Mouse (Mus musculus): Measurements from ENCODE around the gene Gm13889. TPM values are rescaled to one million over a fixed set of nuclear protein-coding genes. Genes with fewer than 3 reads are reported as not detected.

Gm13889 gene
- 10 to 100 TPM; 44.4 to 49.5 TPM for total RNA-seq (2021)
- long read RNA-seq, transcript Gm13889-201 (1 exons, 1,386 nt): major isoform, 47 of 47 reads
- long read RNA-seq, partial matches to known transcripts: 0 of 47 reads
- long read RNA-seq, other reads (novel, unspliced or antisense): 0 of 47 reads

DNA sequence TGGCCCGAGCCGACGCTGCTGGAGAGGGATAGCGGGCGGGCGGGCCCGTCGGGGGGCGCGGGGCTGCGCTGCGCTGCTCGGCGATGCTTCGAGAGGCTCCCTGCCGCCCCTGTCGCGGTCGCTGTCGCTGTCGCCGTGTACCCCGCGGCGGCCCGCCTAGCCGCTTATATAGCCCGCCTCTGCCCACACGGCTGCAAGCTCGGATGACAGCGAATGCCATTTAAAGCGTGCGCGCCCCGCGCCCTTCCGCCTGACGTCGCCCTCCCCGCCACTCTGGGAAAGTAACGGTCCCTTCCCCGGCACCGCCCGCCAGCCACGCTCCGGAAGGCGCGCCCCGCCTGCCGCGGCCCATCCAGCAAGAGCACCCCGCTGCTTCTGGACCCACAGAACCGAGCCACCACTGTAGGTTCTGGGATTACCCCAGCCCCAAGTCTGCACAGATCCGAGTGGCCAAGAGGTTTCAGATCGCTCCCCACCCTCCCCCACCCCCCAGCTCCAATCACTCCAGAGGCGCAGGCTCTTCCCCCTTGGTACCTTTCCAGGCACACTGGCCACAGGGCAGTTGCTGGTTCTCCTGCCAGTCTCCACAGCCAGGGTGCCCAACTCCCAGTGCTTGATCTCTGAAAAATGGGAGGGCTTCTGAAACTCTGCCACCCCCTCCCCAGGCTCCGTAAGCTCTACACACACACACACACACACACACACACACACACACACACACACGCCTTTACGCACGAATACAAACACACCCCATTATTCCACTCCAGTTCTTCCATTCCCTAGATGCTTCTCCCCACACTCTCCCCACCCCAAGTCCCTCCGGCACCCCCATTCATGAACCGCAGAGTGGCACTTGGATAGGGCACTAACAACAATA lies at the start of gene Gm13889:
TSS of gene Gm13889 (minus strand) at position 294 of the 877 bp plus-strand sequence.
- DNase-seq (ENCODE audit: low spot score in 2 of 2): peak; percentile 85 to 89

- DNase-seq (ENCODE audit: low spot score in 2 of 2): peak; percentile 95 to 98
These were observed 45.3 kb upstream of the Gm13889 start for GRCm38 (mm10) chr2:94002331-94002730.

DNA sequence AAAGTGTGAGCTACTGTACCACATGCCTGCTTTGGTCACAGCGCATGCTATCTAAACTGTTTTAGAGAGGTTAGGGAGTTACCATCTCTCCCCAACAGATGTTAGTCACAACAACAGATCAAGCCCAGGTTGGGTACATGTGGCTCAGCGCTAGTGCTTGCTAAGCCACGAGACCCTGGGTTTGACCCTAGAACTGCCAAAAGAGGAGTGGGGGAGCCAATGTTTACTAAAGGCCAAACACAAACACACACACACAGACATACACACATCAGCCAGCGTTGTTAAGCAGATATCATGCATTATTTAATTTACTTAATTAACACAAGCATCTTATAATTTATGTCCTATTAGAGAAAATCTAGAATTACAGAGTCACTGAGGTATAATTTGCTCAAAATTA lies 44.9 kb upstream of the Gm13889 start:
- DNase-seq (ENCODE audit: low spot score in 2 of 2): no peak

DNA sequence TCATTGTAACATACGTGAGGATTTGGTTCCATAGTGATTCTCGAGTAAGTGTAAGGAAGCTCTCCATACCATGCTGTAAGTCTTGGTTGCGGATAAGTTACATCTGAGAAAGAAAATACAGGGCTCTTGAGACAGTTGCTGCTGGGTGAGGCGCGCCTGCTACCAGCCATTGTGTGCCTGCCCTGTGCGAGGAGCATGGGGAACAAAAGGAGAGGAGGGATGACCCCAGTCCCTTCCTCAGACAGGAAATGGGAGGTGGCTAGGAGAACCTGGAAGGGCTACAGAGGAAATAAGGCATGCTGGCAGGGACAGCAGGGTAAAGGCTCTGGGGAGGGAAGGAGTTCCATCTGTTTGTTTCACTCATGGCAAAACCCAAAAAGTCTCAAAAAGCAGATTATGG lies 44.4 kb upstream of the Gm13889 start:
- DNase-seq (ENCODE audit: low spot score in 2 of 2): no peak

GRCm38 (mm10) chr2:93996254-93996653 lies 39.3 kb upstream of the Gm13889 start, which contains the start of gene Gm27027:
TSS of gene Gm27027 (minus strand) at chr2:93996354.
- DNase-seq (ENCODE audit: low spot score in 2 of 2): no peak

- no peak for DNase-seq (ENCODE audit: low spot score in 2 of 2)
These were observed 35.8 kb upstream of the Gm13889 start for GRCm38 (mm10) chr2:93992810-93993209.

- no peak for DNase-seq (ENCODE audit: low spot score in 2 of 2)
These were observed 35.3 kb upstream of the Gm13889 start for GRCm38 (mm10) chr2:93992259-93992658.

- DNase-seq (ENCODE audit: low spot score in 2 of 2): no peak
These were observed 34.3 kb upstream of the Gm13889 start for GRCm38 (mm10) chr2:93991336-93991735.

DNA sequence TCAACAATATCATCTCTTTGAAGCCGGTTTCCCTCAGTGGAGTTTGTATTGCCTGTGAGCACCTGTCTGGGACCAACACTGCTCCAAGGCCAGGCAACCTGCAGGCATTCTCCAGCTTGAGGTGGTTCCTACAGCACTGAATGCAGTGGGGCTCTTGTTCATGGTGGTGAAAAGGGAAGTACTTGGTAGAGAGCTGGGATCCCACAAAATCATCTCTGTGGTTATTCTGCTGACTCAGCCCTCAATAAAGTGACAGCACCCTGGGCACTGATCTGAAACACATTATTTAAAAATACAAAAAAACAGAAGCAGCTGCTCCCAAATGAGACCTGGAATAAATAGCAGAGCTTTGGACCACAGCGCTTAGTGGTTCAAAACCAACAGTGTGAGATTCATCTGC lies 31.4 kb upstream of the Gm13889 start:
- no peak for DNase-seq (ENCODE audit: low spot score in 2 of 2)

- DNase-seq (ENCODE audit: low spot score in 2 of 2): no peak
These were observed 25.6 kb upstream of the Gm13889 start for GRCm38 (mm10) chr2:93982457-93983235.

- no peak for DNase-seq (ENCODE audit: low spot score in 2 of 2)
These were observed 22.5 kb upstream of the Gm13889 start for GRCm38 (mm10) chr2:93979249-93980120.

GRCm38 (mm10) chr2:93976436-93977252 lies 19.6 kb upstream of the Gm13889 start:
- peak; percentile 55 to 62 for DNase-seq (ENCODE audit: low spot score in 2 of 2)

DNA sequence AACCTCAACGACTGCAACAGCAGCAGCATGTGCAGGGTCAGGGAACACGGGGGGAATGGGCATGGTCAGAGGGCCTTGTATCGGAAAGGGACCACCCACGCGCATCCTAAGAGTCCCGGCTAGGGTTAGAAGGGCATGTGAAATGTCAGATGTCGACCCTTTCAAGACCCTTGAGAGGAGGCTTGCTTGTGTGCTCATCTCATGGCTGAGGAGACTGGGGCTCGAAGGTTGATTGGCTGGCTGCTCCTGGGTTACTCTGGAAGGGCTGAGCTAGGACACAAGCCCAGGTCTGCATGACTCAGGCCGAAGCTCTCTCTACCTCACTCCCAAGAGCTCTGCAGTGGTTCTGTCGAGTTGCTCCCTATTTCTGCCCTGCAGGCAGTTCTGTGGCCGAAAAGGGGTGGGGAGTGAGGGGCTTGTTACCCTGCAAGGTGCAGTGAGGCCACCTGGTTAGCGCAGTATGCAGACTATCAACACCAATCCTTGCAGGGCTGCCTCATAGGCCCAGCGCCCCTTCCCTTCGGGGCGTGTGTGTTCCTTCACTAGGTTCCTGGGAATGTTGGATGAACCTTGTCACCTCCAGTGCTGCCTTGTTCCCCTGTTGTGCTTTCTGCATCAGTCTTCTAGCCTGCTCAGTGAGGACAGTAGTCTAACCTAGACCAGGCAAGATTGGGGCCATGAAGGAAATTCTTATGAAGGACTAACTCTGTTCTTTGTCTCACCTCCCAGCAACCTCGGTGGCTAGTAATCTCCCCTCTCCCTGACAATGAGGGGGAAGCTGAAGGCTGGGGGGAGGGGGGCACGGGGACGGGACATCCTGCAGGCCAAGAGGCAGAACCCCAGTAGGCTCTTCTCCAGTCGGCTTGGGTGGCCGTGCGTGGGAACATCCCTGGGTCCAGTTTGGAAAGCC lies 18.8 kb upstream of the Gm13889 start:
- no peak for DNase-seq (ENCODE audit: low spot score in 2 of 2)

- no peak for DNase-seq (ENCODE audit: low spot score in 2 of 2)
These were observed 18.0 kb upstream of the Gm13889 start for GRCm38 (mm10) chr2:93975041-93975440.

DNA sequence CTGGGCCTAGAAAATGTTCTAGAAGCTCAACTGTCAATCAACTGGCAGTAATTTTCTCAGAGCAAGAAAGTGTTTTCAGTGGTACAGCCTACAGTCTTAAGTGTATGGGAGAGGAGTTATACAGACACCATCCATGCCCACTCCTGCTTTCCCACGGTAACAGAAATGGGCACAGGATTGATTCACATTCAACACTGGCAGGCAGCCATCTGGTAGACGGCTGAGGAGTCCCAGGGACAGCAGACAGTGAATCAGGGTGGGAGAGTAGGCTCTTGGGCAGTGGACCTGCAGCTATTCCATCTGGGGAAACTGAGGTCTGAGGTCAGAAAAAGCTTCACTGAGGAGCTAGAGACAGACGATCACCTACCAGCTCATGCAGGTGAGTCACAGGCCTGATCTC lies 14.6 kb upstream of the Gm13889 start:
- DNase-seq (ENCODE audit: low spot score in 2 of 2): no peak

DNA sequence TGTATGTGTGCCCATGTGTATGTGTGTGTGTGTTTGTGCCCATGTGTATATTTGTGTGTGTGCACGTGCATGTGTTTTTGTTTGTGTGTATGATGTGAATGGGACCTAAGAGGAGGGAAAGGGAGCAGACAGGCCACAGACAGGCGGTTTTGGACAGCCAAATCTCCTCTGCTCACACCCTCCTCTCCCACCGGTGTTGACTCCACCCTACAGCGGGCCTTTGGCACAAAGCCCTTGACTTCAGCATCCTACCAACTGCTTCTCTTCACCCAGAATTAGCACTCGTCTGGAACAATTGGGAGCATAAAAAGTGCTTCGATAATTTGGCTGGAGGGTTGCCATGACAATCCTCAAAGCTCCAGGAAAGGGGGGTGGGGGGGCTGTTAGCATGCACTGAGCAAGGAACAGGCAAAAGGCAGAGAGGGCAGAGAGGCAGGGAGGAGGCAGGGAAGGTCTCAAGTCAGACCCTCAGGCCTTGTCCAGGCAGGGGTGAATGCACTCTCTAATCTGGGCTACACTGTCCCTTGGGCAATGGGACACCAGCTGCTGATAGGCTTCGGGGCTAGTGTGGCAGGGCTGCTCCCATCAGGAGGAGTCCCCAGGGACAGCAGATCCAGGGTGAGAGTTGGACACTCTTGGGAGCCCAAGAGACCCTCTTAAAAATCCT lies 7.6 kb upstream of the Gm13889 start:
- peak; percentile 48 to 66 for DNase-seq (ENCODE audit: low spot score in 2 of 2)

- DNase-seq (ENCODE audit: low spot score in 2 of 2): no peak
These were observed 6.8 kb upstream of the Gm13889 start for GRCm38 (mm10) chr2:93963802-93964201.

- DNase-seq (ENCODE audit: low spot score in 2 of 2): no peak
These were observed 4.7 kb upstream of the Gm13889 start for GRCm38 (mm10) chr2:93961716-93962115.

Measured in layer of hippocampus, postnatal 10 days (tissue).